Mouse (Mus musculus) C2C12 (cell line): ENCODE measurements around the gene Ccdc27. TPM values are rescaled to one million over a fixed set of nuclear protein-coding genes. Genes with fewer than 3 reads are reported as not detected.

Experiments used
- H3K27me3 ChIP-seq: one replicate; pipeline ENCODE4 v1.6.1; 2011; ENCODE audit not compliant: control insufficient read depth, insufficient read depth, insufficient read length
- H3K36me3 ChIP-seq: one replicate; pipeline ENCODE4 v1.6.1; 2011; ENCODE audit not compliant: control insufficient read depth, insufficient read depth
- H3K4me3 ChIP-seq: one replicate; pipeline ENCODE4 v1.5.1; 2011; ENCODE audit warnings: mild to moderate bottlenecking, control low read depth; ENCODE audit not compliant: poor library complexity, insufficient read depth, severe bottlenecking
- H3K79me2 ChIP-seq: one replicate; pipeline ENCODE4 v1.6.1; 2011; ENCODE audit not compliant: control insufficient read depth, insufficient read depth
- H3K79me3 ChIP-seq: one replicate; pipeline ENCODE4 v1.6.1; 2011; ENCODE audit warnings: low read depth, control low read depth
- H3ac ChIP-seq: one replicate; pipeline ENCODE3; 2011; ENCODE audit warnings: low read depth; ENCODE audit not compliant: control insufficient read depth, insufficient read length
- CEBPB ChIP-seq: IDR thresholded peaks from one replicate; pipeline ENCODE4 v1.6.1; 2011; ENCODE audit warnings: low read depth, mild to moderate bottlenecking, control low read depth, moderate library complexity
- CTCF ChIP-seq: IDR thresholded peaks from one replicate; pipeline ENCODE4 v1.5.1; 2011; ENCODE audit not compliant: control insufficient read depth, insufficient read depth, insufficient read length
- FOSL1 ChIP-seq: IDR thresholded peaks from one replicate; pipeline ENCODE4 v1.8.0; 2011; ENCODE audit warnings: mild to moderate bottlenecking, low read length; ENCODE audit not compliant: poor library complexity, insufficient read depth, severe bottlenecking
- MAX ChIP-seq: IDR thresholded peaks from one replicate; pipeline ENCODE4 v1.6.1; 2011; ENCODE audit warnings: mild to moderate bottlenecking, control low read depth
- MYOD1 ChIP-seq: IDR thresholded peaks from one replicate; pipeline ENCODE4 v1.6.1; 2011; ENCODE audit warnings: low read depth; ENCODE audit not compliant: control insufficient read depth, insufficient read length
- MYOG ChIP-seq: IDR thresholded peaks from one replicate; pipeline ENCODE4 v1.6.1; 2011; ENCODE audit not compliant: control insufficient read depth, insufficient read length; ENCODE audit errors: extremely low read depth
- USF1 ChIP-seq: IDR thresholded peaks from one replicate; pipeline ENCODE4 v1.6.1; 2011; ENCODE audit warnings: low read depth, mild to moderate bottlenecking, control low read depth, moderate library complexity
- polyA plus RNA-seq: library from polyadenylated mRNA; unstranded; fragments of >200 nt; fragmentation: generic; extraction: Trizol; gene quantifications from one replicate; pipeline ENCODE4 v1.2.1, GENCODE M21; 2012; ENCODE audit warnings: missing spikeins

Ccdc27 gene
- polyA plus RNA-seq, 1 experiment, result not detected

- H3K79me2 ChIP-seq, result no peaks in the 10 kb centered on the region
- TF ChIP-seq CTCF (peak; percentile 46), FOSL1 (no peak), MAX (no peak)
- H3K4me3 ChIP-seq, result no peak overlapping the region
- H3ac ChIP-seq, result no peak overlapping the region
- H3K36me3 ChIP-seq, result no peaks in the 10 kb centered on the region
- peaks cover 20% of the 10 kb centered on the region for H3K27me3 ChIP-seq
- no peaks in the 10 kb centered on the region for H3K79me3 ChIP-seq
Observed at GRCm38 (mm10) chr4:154064827-154065773, 22.6 kb upstream of the Ccdc27 start.

- TF ChIP-seq MAX (no peak), USF1 (no peak), CEBPB (no peak), MYOG (no peak), MYOD1 (no peak), FOSL1 (no peak)
- H3K27me3 ChIP-seq, result peaks cover 19% of the 10 kb centered on the region
- no peaks in the 10 kb centered on the region for H3K79me2 ChIP-seq
- H3K79me3 ChIP-seq, result no peaks in the 10 kb centered on the region
- H3ac ChIP-seq, result no peak overlapping the region
- no peak overlapping the region for H3K4me3 ChIP-seq
- H3K36me3 ChIP-seq, result no peaks in the 10 kb centered on the region
Observed at GRCm38 (mm10) chr4:154057696-154058095, 15.2 kb upstream of the Ccdc27 start.

GRCm38 (mm10) chr4:154056661-154057060, 14.2 kb upstream of the Ccdc27 start:
- H3K79me3 ChIP-seq, result no peaks in the 10 kb centered on the region
- H3ac ChIP-seq, result no peak overlapping the region
- H3K36me3 ChIP-seq, result no peaks in the 10 kb centered on the region
- no peaks in the 10 kb centered on the region for H3K79me2 ChIP-seq
- peaks cover 13% of the 10 kb centered on the region for H3K27me3 ChIP-seq
- TF ChIP-seq CTCF (no peak), MYOG (no peak), CEBPB (no peak), MYOD1 (no peak), USF1 (no peak)
- no peak overlapping the region for H3K4me3 ChIP-seq

DNA sequence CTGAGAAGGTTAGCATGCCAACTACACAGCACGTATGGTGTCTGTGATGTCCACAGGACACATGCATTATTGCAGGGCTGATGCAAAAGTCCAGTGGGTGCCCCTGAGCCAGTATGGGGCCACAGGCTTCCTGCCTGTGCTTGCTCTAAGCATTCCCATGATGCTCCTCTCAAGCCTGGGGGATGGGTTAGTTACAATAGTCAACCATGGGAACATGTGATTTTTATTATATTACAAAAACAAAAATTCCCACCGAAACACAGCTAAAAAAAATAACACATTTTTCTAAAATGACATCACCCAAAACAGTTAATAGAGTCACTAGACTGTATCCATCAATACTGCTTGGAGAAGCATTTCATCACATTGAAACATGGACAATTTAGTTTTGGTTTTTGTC, 13.6 kb upstream of the Ccdc27 start:
- no peaks in the 10 kb centered on the region for H3K79me3 ChIP-seq
- no peak overlapping the region for H3ac ChIP-seq
- no peak for TF ChIP-seq CTCF
- TF ChIP-seq MYOG, result no peak
- TF ChIP-seq MAX, result no peak
- no peak for TF ChIP-seq USF1
- TF ChIP-seq MYOD1, result no peak
- no peak for TF ChIP-seq CEBPB
- no peak for TF ChIP-seq FOSL1
- peaks cover 10% of the 10 kb centered on the region for H3K27me3 ChIP-seq
- no peak overlapping the region for H3K4me3 ChIP-seq
- no peaks in the 10 kb centered on the region for H3K79me2 ChIP-seq
- H3K36me3 ChIP-seq, result no peaks in the 10 kb centered on the region

DNA sequence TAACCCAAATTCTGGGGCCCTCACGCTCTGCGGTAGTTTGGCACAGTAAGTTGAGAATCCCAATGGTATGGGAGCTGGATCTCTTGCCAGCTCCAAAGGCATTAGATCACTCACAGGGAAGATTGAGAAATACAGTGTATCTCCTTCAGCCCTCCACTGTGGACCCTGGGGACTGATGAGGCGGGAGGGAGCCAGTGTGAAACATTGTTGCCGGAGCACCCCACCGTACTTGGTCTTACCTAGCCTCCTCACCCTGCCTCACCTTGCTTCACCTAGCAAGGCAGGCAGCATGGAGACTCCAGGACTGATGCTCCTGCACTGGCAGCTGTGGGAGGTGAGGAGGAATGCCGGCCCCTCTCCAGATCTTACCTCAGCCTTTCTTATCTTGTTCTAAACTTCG, 13.0 kb upstream of the Ccdc27 start:
- Histone ChIP-seq H3K27me3 (peaks cover 10% of the 10 kb centered on the region), H3K79me3 (no peaks in the 10 kb centered on the region), H3K79me2 (no peaks in the 10 kb centered on the region), H3K36me3 (no peaks in the 10 kb centered on the region), H3K4me3 (no peak overlapping the region), H3ac (no peak overlapping the region)
- no peak for TF ChIP-seq MAX
- no peak for TF ChIP-seq MYOG
- no peak for TF ChIP-seq FOSL1
- TF ChIP-seq USF1, result no peak
- TF ChIP-seq CEBPB, result no peak
- TF ChIP-seq MYOD1, result no peak
- TF ChIP-seq CTCF, result no peak

- H3K27me3 ChIP-seq, result no peaks in the 10 kb centered on the region
- no peaks in the 10 kb centered on the region for H3K36me3 ChIP-seq
- no peaks in the 10 kb centered on the region for H3K79me3 ChIP-seq
- no peak overlapping the region for H3ac ChIP-seq
- H3K79me2 ChIP-seq, result no peaks in the 10 kb centered on the region
- H3K4me3 ChIP-seq, result no peak overlapping the region
- TF ChIP-seq MYOD1, result no peak
- no peak for TF ChIP-seq USF1
- TF ChIP-seq CEBPB, result no peak
- no peak for TF ChIP-seq MYOG
- no peak for TF ChIP-seq CTCF
- TF ChIP-seq FOSL1, result no peak
- TF ChIP-seq MAX, result no peak
Observed at GRCm38 (mm10) chr4:154053065-154053464, 10.6 kb upstream of the Ccdc27 start.
